ENCODE assay signal across 17 mouse cellular contexts in the genomic region with DNA sequence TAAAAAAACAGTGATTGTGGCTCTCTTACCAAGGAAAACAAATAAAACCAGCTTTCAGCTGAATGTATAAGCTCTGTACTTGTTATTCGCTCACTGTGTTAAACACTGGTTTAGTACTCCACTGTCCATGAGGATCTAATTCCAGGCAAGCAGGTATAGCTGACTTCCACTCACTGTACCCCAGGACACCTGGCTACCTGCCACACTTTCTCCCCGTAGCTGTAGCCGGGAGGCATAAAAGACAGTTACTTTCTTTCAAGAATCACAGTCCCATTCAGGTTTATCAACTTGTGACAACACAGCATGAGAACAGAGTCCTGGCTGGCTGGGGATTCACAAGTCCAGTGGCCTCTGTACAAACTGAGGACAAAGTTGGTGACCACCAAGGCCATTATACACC. TPM values are rescaled to one million over a fixed set of nuclear protein-coding genes. Genes with fewer than 3 reads are reported as not detected.
A peak's percentile ranks its signal among the peaks of the same experiment; 100 is the strongest.
DNase-seq lines count a peak whose midpoint lies in the region; ATAC-seq and TF ChIP-seq lines count a peak whose summit lies in the region.
"Had no signal": no experiment of that assay in that cellular context is flagged by ENCODE, and none has a peak within 500 bp of the region (broad histone marks: within the 10 kb centered on the region; RNA-seq: fewer than 3 reads in every experiment).

No protein-coding gene starts in this region.

- intact Hi-C loops in gastrocnemius, adult 2 months (cut with DNase I) = no loop called here

- no peak for DNase-seq in gastrocnemius, adult 2 months
- DNase-seq in gastrocnemius, adult 18-20 months (ENCODE audit: low spot score) = no peak
- DNase-seq in brain, adult 2 months (ENCODE audit: low read depth, low spot score) = peak; percentile 59
- peak; percentile 79 to 82 for DNase-seq in cerebellum, postnatal 10 days
- no peak for DNase-seq in lung, postnatal 14 days
- DNase-seq: embryo, embryonic 11 days; gastrocnemius, postnatal 36 days; thymus, adult 18-20 months; thymus, postnatal 36 days had no signal

- H3K27ac ChIP-seq in gastrocnemius, adult 2 months = peak overlapping the region; percentile 35
- H3K27ac ChIP-seq in brown adipose tissue, adult 24 weeks (replicated peaks; ENCODE audit: low read depth, low read length) = peak overlapping the region; percentile 61
- H3K27ac ChIP-seq: embryonic facial prominence, embryonic 13.5 days; forebrain, embryonic 15.5 days; intestine, embryonic 15.5 days had no signal

- TF ChIP-seq CTCF in gastrocnemius, adult 2 months (IDR thresholded peaks at IDR 0.05) = no peak

- H3K4me3 ChIP-seq in gastrocnemius, adult 2 months = no peak overlapping the region
- H3K4me3 ChIP-seq in brown adipose tissue, adult 24 weeks (ENCODE audit: insufficient read depth, low read depth, low read length) = no peak overlapping the region
- H3K4me3 ChIP-seq: embryonic facial prominence, embryonic 13.5 days; erythroblast, embryonic 14.5 days; forebrain, embryonic 15.5 days; intestine, embryonic 15.5 days had no signal

- no peak for ATAC-seq in frontal cortex, adult (ENCODE audit: low TSS enrichment)
- ATAC-seq: activated CD4-positive, CD25-positive, alpha-beta regulatory T cell, adult 4 months; forebrain, embryonic 15.5 days; hindbrain, embryonic 16.5 days; intestine, embryonic 15.5 days had no signal

- H3K4me1 ChIP-seq in brown adipose tissue, adult 24 weeks (ENCODE audit: control insufficient read depth, insufficient read depth, insufficient read length, low read length) = peaks cover 39% of the 10 kb centered on the region
- H3K4me1 ChIP-seq: forebrain, embryonic 15.5 days had no signal

RNA-seq across cellular contexts. Expression of a gene that starts 20.9 kb away (rescaled TPM):
- 1 to 10 TPM; 2.6 to 3.0 TPM for total RNA-seq in gastrocnemius, adult 2 months (2021)
- total RNA-seq in gastrocnemius, adult 18-20 months (2021) = 1 to 10 TPM; 1.6 to 2.0 TPM
- 14.7 and 16.0 TPM in 2 replicates for polyA plus RNA-seq in brown adipose tissue, adult 24 weeks (2012; ENCODE audit: insufficient read depth, insufficient read length, missing spikeins)

Comparison
In these comparisons a context has a peak if more than half of its experiments do, and no peak if none do; other contexts are left out.
1. DNase-seq: peak in brain, adult 2 months (single experiment) and cerebellum, postnatal 10 days (2 of 2); none in gastrocnemius, adult 2 months (single experiment), gastrocnemius, adult 18-20 months (single experiment) and lung, postnatal 14 days (single experiment).